Mouse (Mus musculus): ENCODE results near the gene Cacna1d.

- no peak for TF ChIP-seq CTCF (IDR thresholded peaks at IDR 0.05; ENCODE audit: insufficient read depth, low read length)
- TF ChIP-seq POLR2A (IDR thresholded peaks at IDR 0.05; ENCODE audit: borderline replicate concordance, extremely low read depth, low read depth, low read length) = no peak
Observed at GRCm38 (mm10) chr14:30528961-30529360, 37.7 kb upstream of the Cacna1d start.
